Mouse (Mus musculus) left cerebral cortex, adult 6 months (tissue): Measurements from ENCODE around the gene Tent4b. TPM values are rescaled to one million over a fixed set of nuclear protein-coding genes. Genes with fewer than 3 reads are reported as not detected.

Source experiments
- long read RNA-seq, 2 experiments: library from polyadenylated mRNA; unstranded; transcript quantifications; one replicate each; pipeline ENCODE4 v2.0.0; 2019 to 2020
- polyA plus RNA-seq: library from polyadenylated mRNA; unstranded; fragments of <200 nt; fragmentation: Nextera tagmentation; gene quantifications from 2 replicates; pipeline ENCODE4 v1.2.3, GENCODE M21; 2021

Gene Tent4b
- 3.9 and 4.0 TPM in 2 replicates for polyA plus RNA-seq
- long read RNA-seq, experiment 1, partial matches to known transcripts: 15 of 15 reads
- long read RNA-seq, experiment 1, other reads (novel, unspliced or antisense): 0 of 15 reads
- long read RNA-seq, experiment 2, partial matches to known transcripts: 2 of 11 reads
- long read RNA-seq, experiment 2, other reads (novel, unspliced or antisense): 9 of 11 reads

GRCm38 (mm10) chr8:88198945-88199571, at the start of gene Tent4b:
Gene Tent4b (plus strand): TSS chr8:88199213.

DNA sequence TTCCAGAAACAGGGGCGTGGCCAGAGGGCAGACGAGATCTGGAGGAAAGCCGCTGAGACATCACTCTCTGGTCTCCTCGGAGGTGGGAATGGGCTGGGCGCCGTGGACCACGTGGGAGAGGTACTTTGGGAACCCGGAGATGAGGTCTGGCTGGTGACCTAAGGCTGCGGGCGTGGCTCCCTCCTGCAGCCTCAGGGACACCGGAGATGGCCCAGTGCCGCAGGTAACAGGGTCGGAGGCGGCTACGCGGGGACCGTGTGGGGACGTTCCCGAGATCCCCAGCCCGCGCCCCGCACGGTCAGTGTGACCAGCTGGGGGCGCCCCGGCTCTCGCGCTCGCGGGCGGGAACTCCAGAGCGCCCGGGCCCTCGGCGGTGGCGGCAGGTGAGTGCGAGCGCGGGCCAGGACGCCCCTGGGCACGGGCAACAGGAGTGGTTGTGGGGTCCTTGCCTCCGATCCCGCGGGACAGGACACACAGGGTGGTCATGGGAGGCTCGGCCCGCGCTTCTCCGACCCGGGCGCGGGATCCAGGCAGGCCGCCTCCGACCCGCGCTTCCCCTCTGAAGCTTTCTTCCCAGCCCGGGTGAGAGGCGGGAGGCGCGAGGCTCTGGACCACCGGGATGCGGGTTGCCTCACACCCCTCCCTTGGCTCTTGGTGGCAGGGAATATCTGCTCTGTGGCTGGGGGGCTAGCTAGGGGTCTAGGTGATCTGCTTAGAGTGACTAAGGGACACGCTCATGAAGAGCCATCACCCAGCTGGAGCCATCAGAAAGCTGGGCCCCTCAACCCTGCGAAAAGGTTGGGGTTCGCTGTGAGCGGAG, 73.4 kb downstream of the Tent4b start, which contains the start of gene Adcy7:
TSS of gene Adcy7 (plus strand) at position 173 of the 820 bp plus-strand sequence.

Other genes starting within 250 kb of the Tent4b start
- 6.0 and 41.4 TPM in 2 replicates for gene Zfp423, start 239.6 kb upstream of the Tent4b start, polyA plus RNA-seq
- 17.5 and 27.9 TPM in 2 replicates for gene Cnep1r1, start 80.4 kb upstream of the Tent4b start, polyA plus RNA-seq
- 11.0 and 11.4 TPM in 2 replicates for gene Heatr3, start 61.4 kb upstream of the Tent4b start, polyA plus RNA-seq
- gene Adcy7, start 73.2 kb downstream of the Tent4b start, polyA plus RNA-seq: 0.43 and 0.73 TPM in 2 replicates
- gene Brd7, start 163.0 kb downstream of the Tent4b start, polyA plus RNA-seq: 24.3 and 66.3 TPM in 2 replicates